Mouse (Mus musculus): Measurements from ENCODE around the gene Vmn1r199.
"Not testable (repeated sequence)": the region's sequence is repeated elsewhere in the genome, so short reads cannot be mapped to it uniquely, and the experiment has no call there.

Vmn1r199 gene

DNA sequence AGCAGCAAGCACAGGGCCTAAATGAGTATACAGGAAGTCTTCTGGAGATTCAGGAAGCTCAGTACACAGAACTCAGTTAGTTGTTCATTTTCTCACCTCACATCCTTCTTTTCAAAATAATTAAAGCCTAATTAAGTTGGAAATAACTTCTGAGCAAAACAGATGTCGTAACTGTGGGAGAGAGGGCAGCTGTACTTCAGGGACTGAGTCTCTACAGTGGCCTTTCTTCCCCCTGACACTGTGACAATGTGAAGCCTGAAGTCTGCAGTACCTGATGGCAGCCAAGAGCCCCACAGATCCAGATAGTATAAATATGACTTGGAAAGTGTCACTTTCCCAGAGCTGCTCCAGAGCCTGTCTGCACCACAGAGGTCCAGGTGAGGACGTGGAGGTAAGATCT lies at the start of gene Vmn1r199:
Gene Vmn1r199, plus strand, starts transcription at position 301 of the 400 bp plus-strand sequence.
- DNase-seq: no peak

DNA sequence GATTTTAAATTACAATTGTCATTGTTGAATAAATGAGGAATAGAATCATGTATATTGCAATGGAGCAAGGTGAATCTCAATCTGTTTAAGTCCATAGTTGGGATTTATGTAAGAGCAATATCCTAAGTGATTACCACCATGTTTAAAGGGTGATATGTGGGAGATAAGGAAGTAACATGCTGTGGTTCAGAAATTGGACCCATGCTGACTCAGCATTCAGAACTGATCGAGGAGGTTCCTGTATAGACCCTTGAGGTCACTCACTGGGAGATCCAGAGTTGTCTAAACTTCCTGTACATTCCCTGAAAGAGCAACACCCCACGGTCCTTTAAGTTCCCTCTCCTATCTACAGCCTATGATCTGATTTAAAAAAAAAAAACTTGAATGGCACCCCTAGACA lies 46.3 kb upstream of the Vmn1r199 start:
- no peak for DNase-seq

DNA sequence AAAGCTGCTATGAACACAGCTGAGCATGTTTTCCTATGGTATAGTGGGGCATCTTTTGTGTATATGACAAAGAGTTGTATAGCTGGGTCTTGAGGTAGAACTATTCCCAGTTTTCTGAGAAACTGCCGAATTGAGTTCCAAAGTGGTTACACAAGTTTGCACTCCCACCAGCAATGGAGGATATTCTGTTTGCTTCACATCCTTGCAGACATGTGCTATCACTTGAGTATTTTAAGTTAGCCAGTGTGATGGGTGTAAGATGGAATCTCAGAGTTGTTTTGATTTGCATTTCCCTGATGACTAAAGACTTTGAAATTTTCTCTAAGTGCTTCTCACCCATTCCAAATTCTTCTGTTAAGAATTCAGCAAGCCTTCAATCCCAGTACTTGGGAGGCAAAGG lies 44.1 kb upstream of the Vmn1r199 start:
- no peak for DNase-seq

DNA sequence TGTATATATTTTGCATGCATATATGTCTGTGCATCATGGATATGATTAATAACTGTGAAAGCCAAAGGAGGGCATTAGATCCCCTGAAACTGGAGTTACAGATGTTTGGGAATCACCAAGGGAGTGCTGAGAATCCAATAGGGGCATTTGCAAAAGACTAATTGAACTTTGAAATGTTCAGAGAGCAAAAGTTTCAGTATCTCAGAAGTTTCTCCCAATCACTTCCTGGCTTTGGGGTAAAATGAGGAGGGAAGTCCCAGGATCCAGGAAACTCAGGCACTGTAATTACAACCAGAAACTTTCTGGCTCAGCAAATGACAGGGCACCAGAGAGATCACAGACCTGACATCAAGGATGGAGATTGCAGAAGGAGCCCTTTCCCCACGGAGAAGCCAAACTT lies 29.6 kb upstream of the Vmn1r199 start, which contains the start of gene Vmn1r198:
Gene Vmn1r198, plus strand, starts transcription at position 301 of the 400 bp plus-strand sequence.
- DNase-seq: no peak

DNA sequence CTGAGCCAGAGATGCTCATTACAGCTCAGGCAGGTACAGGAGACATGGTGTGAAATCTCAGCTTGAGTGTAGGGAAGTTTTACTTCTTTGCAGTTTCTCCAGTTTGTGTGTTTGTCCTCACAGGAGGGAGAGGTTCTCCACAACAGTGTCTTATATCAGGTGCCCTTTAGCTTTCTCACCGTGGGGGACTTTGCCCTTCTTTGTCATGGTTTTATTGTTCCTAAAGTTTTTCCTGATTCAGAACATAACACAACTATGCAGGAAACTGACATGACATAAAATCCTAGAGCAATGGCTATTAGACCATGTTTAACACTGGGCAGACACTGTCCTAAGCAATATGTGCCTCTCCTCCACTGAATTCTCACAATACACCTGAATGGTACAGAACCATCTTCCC lies 28.8 kb upstream of the Vmn1r199 start:
- no peak for DNase-seq

DNA sequence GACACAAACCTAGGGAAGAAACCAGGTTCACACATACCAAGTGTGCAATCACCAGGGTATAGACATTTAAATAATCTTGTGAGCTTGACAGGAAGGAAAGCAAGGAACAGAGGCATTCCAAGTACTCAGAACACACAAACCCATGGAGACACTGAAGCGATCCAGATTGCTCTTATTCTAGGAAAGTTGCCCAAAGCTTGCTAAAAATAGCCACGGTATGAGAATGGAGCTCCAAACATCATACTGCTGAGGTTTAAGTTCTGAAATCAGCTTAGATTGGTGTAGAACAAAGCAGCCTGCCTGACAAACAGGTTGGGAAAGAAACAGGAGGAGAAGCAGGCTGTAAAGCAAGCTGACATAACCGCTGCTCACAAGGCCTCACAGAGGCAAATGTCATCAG lies 1.5 kb downstream of the Vmn1r199 start:
- DNase-seq: not testable (repeated sequence)

DNA sequence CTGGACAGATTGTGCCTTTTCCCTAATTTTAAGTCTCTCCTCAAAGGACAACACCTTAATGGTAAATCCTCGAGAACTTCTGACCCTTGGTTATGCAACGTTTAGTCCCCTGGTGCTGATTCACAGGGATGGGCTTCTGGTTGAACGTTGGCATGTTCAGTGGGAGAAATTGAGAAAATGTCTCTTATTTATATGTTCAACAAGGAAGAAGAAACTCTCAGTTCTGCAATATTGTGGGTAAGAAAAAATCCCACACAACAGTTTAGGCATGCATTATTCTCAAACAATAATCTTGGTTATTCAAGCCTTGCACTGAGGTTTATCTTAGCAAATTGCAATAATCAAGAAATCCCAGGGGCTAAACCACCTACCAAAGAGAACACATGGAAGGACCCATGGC lies 3.8 kb downstream of the Vmn1r199 start:
- DNase-seq: no peak

DNA sequence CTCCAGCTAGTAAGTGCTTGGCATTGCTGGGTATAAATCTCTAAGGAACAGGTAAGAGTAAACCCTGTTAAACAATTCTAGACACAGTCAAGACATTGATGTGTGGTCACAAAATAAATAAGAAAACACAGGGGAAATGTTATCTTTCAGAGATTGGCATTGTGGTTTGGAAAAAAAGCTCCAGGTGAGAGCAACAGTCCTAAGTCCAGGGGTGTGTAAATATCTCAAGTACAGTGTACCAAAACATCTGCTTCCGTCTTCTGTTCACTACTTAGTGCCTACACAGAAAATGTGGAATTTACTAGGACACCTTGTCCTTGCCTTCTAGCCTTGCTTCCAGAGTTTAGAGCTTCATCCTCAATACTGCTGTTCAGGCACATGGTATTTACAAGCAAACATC lies 7.4 kb downstream of the Vmn1r199 start:
- DNase-seq: no peak

DNA sequence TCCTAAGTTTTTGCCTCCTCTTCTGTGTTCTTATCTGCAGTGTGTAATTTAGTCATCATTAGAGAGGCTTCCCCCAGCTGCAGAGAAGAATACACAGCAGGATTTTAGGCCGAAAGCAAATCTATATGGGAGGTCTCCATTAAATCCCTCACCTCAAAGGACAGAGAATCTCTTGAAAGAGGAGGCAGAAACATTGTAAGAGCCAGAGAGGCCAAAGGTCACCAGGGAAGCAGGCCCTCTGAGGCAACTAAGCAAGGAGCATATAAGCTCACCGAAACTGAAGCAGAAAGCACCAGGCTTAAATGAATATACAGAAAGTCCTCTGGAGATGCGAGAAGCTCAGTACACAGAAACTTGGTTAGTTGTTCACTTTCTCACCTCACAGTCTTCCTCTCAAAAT lies 10.5 kb downstream of the Vmn1r199 start, which contains the start of gene Vmn1r200:
Gene Vmn1r200, plus strand, starts transcription at position 301 of the 400 bp plus-strand sequence.
- no peak for DNase-seq

DNA sequence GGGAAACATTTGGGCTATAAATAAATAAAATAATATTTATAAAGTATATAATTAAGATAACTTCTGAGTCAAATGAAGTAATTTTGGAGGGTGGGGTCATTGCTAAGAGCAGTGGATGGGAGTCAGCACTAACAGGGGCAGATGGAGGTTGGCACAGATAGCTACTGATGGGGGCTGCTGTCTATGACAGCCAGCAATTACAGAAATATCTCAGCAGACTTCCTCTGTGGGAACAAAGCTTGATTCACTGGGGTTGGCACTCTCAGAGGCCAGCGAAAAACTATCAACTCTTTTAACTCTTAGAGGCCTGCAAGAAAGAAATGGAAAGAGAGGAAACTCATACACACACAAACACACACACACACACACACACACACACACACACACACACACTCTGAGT lies 23.4 kb downstream of the Vmn1r199 start:
- no peak for DNase-seq
